ENCODE assay signal across 25 mouse cellular contexts in the genomic region with DNA sequence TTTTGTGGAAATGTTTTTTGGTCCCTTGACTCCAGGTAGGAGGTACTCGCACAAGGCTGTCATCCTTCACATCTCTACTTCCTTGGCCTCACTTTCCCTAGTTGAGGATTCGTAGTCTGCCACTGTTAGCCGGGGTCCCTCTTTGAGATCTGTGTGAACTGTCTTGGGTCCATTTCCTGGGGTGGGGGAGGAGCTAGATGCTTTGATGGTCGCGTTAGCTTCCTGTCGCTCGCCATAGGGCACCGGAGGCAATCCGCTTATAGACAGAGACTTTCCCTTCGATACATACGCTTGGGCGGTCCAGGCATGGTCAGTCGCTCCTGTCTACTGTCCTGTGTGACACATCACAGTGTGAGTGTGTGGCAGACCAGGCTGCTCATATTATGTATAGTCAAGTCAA.
DNase-seq lines count a peak whose midpoint lies in the region; ATAC-seq lines count a peak whose summit lies in the region.
"Had no signal": no experiment of that assay in that cellular context is flagged by ENCODE, and none has a peak within 500 bp of the region (broad histone marks: within the 10 kb centered on the region; RNA-seq: fewer than 3 reads in every experiment).

No protein-coding gene starts in this region.

- H3K9ac ChIP-seq in kidney, embryonic 15.5 days: no peak overlapping the region
- no peak overlapping the region for H3K9ac ChIP-seq in forebrain, embryonic 13.5 days
- H3K9ac ChIP-seq: embryonic facial prominence, embryonic 15.5 days; forebrain, postnatal 0 days; hindbrain, embryonic 15.5 days; neural tube, embryonic 15.5 days had no signal

- H3K4me1 ChIP-seq in kidney, embryonic 15.5 days: peaks cover 49% of the 10 kb centered on the region
- H3K4me1 ChIP-seq in forebrain, embryonic 13.5 days: peaks cover 46% of the 10 kb centered on the region

- no peaks in the 10 kb centered on the region for H3K9me3 ChIP-seq in kidney, embryonic 15.5 days (replicated peaks)
- no peaks in the 10 kb centered on the region for H3K9me3 ChIP-seq in forebrain, embryonic 13.5 days (replicated peaks)
- H3K9me3 ChIP-seq: embryonic facial prominence, embryonic 15.5 days; forebrain, embryonic 10.5 days; hindbrain, embryonic 15.5 days; neural tube, embryonic 15.5 days had no signal

- no peak overlapping the region for H3K4me3 ChIP-seq in kidney, embryonic 15.5 days (replicated peaks)
- H3K4me3 ChIP-seq in forebrain, embryonic 13.5 days: no peak overlapping the region
- H3K4me3 ChIP-seq: embryonic facial prominence, embryonic 15.5 days; forebrain, embryonic 10.5 days; hindbrain, embryonic 15.5 days; neural tube, embryonic 15.5 days had no signal

- WGBS in kidney, embryonic 15.5 days: 75% methylated on average over 13 of the region's 13 CpGs
- WGBS in forebrain, embryonic 13.5 days: 91% methylated on average over 13 of the region's 13 CpGs

- H3K27ac ChIP-seq in kidney, embryonic 15.5 days: no peak overlapping the region
- no peak overlapping the region for H3K27ac ChIP-seq in forebrain, embryonic 13.5 days
- H3K27ac ChIP-seq: embryonic facial prominence, embryonic 15.5 days; forebrain, embryonic 10.5 days; hindbrain, embryonic 15.5 days; neural tube, embryonic 15.5 days had no signal

- no peak overlapping the region for H3K4me2 ChIP-seq in kidney, embryonic 15.5 days
- H3K4me2 ChIP-seq in forebrain, embryonic 13.5 days: no peak overlapping the region
- H3K4me2 ChIP-seq: embryonic facial prominence, embryonic 15.5 days; hindbrain, embryonic 15.5 days; neural tube, embryonic 15.5 days had no signal

- no peaks in the 10 kb centered on the region for H3K27me3 ChIP-seq in kidney, embryonic 15.5 days
- no peaks in the 10 kb centered on the region for H3K27me3 ChIP-seq in forebrain, embryonic 13.5 days
- H3K27me3 ChIP-seq: embryonic facial prominence, embryonic 15.5 days; hindbrain, embryonic 15.5 days; neural tube, embryonic 15.5 days had no signal

- peak; percentile 86 for ATAC-seq in CD4-positive, CD25-positive, alpha-beta regulatory T cell, adult 4 months
- peak; percentile 85 for ATAC-seq in inflammation-experienced regulatory T-cells, adult 6 months
- ATAC-seq in kidney, embryonic 15.5 days (replicated peaks; ENCODE audit: low FRiP score): no peak
- no peak for ATAC-seq in forebrain, embryonic 13.5 days
- ATAC-seq: forebrain, postnatal 0 days; intestine, embryonic 16.5 days; midbrain, embryonic 16.5 days had no signal

- DNase-seq in CD4-positive helper T cell, adult 2 months (ENCODE audit: low read depth, low spot score): peak; percentile 59
- DNase-seq in thymus, postnatal 0 days (ENCODE audit: low spot score): peak; percentile 80
- no peak for DNase-seq in cerebellum, postnatal 36 days
- DNase-seq in urinary bladder, postnatal 14 days (ENCODE audit: low spot score): no peak
- DNase-seq: adrenal gland, adult 8-10 months; cerebellum, adult 11-12 months; cerebellum, postnatal 25 days; embryo, embryonic 11 days; forebrain, postnatal 0 days; gastrocnemius, postnatal 14 days; heart, adult 18-20 months; heart, postnatal 36 days; kidney, postnatal 36 days; left cerebral cortex, postnatal 4 days; lung, postnatal 4 days had no signal

- no peaks in the 10 kb centered on the region for H3K36me3 ChIP-seq in kidney, embryonic 15.5 days
- no peaks in the 10 kb centered on the region for H3K36me3 ChIP-seq in forebrain, embryonic 13.5 days (ENCODE audit: poor library complexity, severe bottlenecking)
- H3K36me3 ChIP-seq: embryonic facial prominence, embryonic 15.5 days; forebrain, embryonic 10.5 days; hindbrain, embryonic 15.5 days; neural tube, embryonic 15.5 days had no signal

Comparison
In these comparisons a context has a peak if more than half of its experiments do, and no peak if none do; other contexts are left out.
1. DNase-seq: peak in CD4-positive helper T cell, adult 2 months (single experiment) and thymus, postnatal 0 days (single experiment); none in cerebellum, postnatal 36 days (0 of 2) and urinary bladder, postnatal 14 days (single experiment).
2. ATAC-seq: peak in CD4-positive, CD25-positive, alpha-beta regulatory T cell, adult 4 months (single experiment) and inflammation-experienced regulatory T-cells, adult 6 months (single experiment); none in kidney, embryonic 15.5 days (single experiment) and forebrain, embryonic 13.5 days (single experiment).